Mouse (Mus musculus): ENCODE results near the gene Phldb2. TPM values are rescaled to one million over a fixed set of nuclear protein-coding genes. Genes with fewer than 3 reads are reported as not detected.

Phldb2 gene
- polyA plus RNA-seq, 1 experiment, result 25.7 TPM

- Histone ChIP-seq H3K4me2 (ENCODE audit: low read depth) (peak overlapping the region; percentile 79), H3ac (ENCODE audit: control insufficient read depth, insufficient read length) (no peak overlapping the region)
These were observed 8.2 kb downstream of the Phldb2 start for GRCm38 (mm10) chr16:45945174-45945631.

GRCm38 (mm10) chr16:45942169-45942891 is 11.1 kb downstream of the Phldb2 start:
- no peak overlapping the region for H3ac ChIP-seq (ENCODE audit: control insufficient read depth, insufficient read length)
- no peaks in the 10 kb centered on the region for H3K27me3 ChIP-seq (ENCODE audit: control insufficient read depth, insufficient read depth, insufficient read length)
- no peak overlapping the region for H3K4me3 ChIP-seq
- no peak overlapping the region for H3K4me2 ChIP-seq (ENCODE audit: low read depth)
- no peaks in the 10 kb centered on the region for H3K36me3 ChIP-seq (ENCODE audit: control insufficient read depth, insufficient read depth)
- TF ChIP-seq REST (IDR thresholded peaks at IDR 0.05; ENCODE audit: insufficient read depth, insufficient read length) (no peak), USF1 (IDR thresholded peaks at IDR 0.05; ENCODE audit: low read depth) (no peak), MYOD1 (IDR thresholded peaks at IDR 0.05; ENCODE audit: control insufficient read depth in 1 of 3, insufficient read length in 2 of 3, low read depth in 2 of 3) (no peak), TCF12 (IDR thresholded peaks at IDR 0.05; ENCODE audit: insufficient read depth, poor library complexity, severe bottlenecking) (no peak), POLR2AphosphoS2 (IDR thresholded peaks at IDR 0.05; ENCODE audit: insufficient read length, low read depth) (no peak)
- H3K79me2 ChIP-seq (ENCODE audit: control insufficient read depth, insufficient read depth), result no peaks in the 10 kb centered on the region

More at GRCm38 (mm10) chr16:45945174-45945631, 8.2 kb downstream of the Phldb2 start:
- H3K27me3 ChIP-seq (ENCODE audit: control insufficient read depth, insufficient read depth, insufficient read length), result no peaks in the 10 kb centered on the region
- TF ChIP-seq MYOD1 (IDR thresholded peaks at IDR 0.05; ENCODE audit: control insufficient read depth in 1 of 3, insufficient read length in 2 of 3, low read depth in 2 of 3) (peak in 2 of 3 experiments; percentile 37 to 56), POLR2A (IDR thresholded peaks at IDR 0.05; ENCODE audit: insufficient read length, low read depth) (no peak), MYOG (IDR thresholded peaks at IDR 0.05; ENCODE audit: control insufficient read depth in 1 of 3, insufficient read depth in 1 of 3, insufficient read length in 2 of 3, low read depth in 2 of 3) (peak in 1 of 3 experiments; percentile 38), TCF3 (IDR thresholded peaks at IDR 0.05; ENCODE audit: insufficient read length, low read depth) (no peak), TCF12 (IDR thresholded peaks at IDR 0.05; ENCODE audit: insufficient read depth, poor library complexity, severe bottlenecking) (no peak), USF1 (IDR thresholded peaks at IDR 0.05; ENCODE audit: low read depth) (no peak)
- H3K79me2 ChIP-seq (ENCODE audit: control insufficient read depth, insufficient read depth), result no peaks in the 10 kb centered on the region
- peak overlapping the region; percentile 11 for H3K4me3 ChIP-seq
- H3K36me3 ChIP-seq (ENCODE audit: control insufficient read depth, insufficient read depth), result no peaks in the 10 kb centered on the region

- H3K4me2 ChIP-seq (ENCODE audit: low read depth), result no peak overlapping the region
- no peaks in the 10 kb centered on the region for H3K36me3 ChIP-seq (ENCODE audit: control insufficient read depth, insufficient read depth)
- H3K4me3 ChIP-seq, result no peak overlapping the region
- H3ac ChIP-seq (ENCODE audit: control insufficient read depth, insufficient read length), result no peak overlapping the region
- TF ChIP-seq REST (IDR thresholded peaks at IDR 0.05; ENCODE audit: insufficient read depth, insufficient read length) (no peak), POLR2AphosphoS2 (IDR thresholded peaks at IDR 0.05; ENCODE audit: insufficient read length, low read depth) (no peak)
- H3K27me3 ChIP-seq (ENCODE audit: control insufficient read depth, insufficient read depth, insufficient read length), result no peaks in the 10 kb centered on the region
- H3K79me2 ChIP-seq (ENCODE audit: control insufficient read depth, insufficient read depth), result no peaks in the 10 kb centered on the region
These were observed 12.7 kb downstream of the Phldb2 start for GRCm38 (mm10) chr16:45940701-45941100.

DNA sequence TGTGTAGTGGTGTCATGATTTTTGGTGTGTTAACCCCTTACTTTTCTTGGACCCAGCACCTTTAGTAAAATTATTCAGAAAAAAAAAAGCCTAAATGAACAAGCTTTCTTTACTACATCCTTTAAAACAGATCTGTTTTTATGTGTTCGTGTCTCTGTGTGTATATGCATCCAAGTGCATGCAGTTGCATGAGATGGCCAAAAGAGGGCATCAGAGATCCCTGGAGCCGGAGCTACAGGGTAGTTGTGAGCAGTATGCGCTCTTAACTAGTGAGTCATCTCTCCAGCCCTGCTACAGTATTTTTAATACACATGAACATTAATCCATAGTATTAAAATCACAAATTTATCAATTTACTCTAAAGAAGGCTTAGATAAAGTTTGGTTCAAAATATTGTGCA is 14.0 kb downstream of the Phldb2 start:
- Histone ChIP-seq H3K79me2 (ENCODE audit: control insufficient read depth, insufficient read depth) (no peaks in the 10 kb centered on the region), H3K4me3 (no peak overlapping the region), H3K27me3 (ENCODE audit: control insufficient read depth, insufficient read depth, insufficient read length) (no peaks in the 10 kb centered on the region), H3K4me2 (ENCODE audit: low read depth) (no peak overlapping the region), H3ac (ENCODE audit: control insufficient read depth, insufficient read length) (no peak overlapping the region), H3K36me3 (ENCODE audit: control insufficient read depth, insufficient read depth) (no peaks in the 10 kb centered on the region)
- TF ChIP-seq CEBPB (IDR thresholded peaks at IDR 0.05; ENCODE audit: insufficient read depth, poor library complexity, severe bottlenecking) (no peak), POLR2AphosphoS2 (IDR thresholded peaks at IDR 0.05; ENCODE audit: insufficient read length, low read depth) (no peak), TCF3 (IDR thresholded peaks at IDR 0.05; ENCODE audit: insufficient read length, low read depth) (no peak), E2F4 (IDR thresholded peaks at IDR 0.05; ENCODE audit: insufficient read depth) (no peak), USF1 (IDR thresholded peaks at IDR 0.05; ENCODE audit: low read depth) (no peak), MYOG (IDR thresholded peaks at IDR 0.05; ENCODE audit: control insufficient read depth in 1 of 3, insufficient read depth in 1 of 3, insufficient read length in 2 of 3, low read depth in 2 of 3) (no peak), REST (IDR thresholded peaks at IDR 0.05; ENCODE audit: insufficient read depth, insufficient read length) (no peak), POLR2A (IDR thresholded peaks at IDR 0.05; ENCODE audit: insufficient read length, low read depth) (no peak), MAX (IDR thresholded peaks at IDR 0.05; ENCODE audit: low read depth) (no peak), SRF (IDR thresholded peaks at IDR 0.05; ENCODE audit: control insufficient read depth, insufficient read length, low read depth) (no peak), TCF12 (IDR thresholded peaks at IDR 0.05; ENCODE audit: insufficient read depth, poor library complexity, severe bottlenecking) (no peak), MYOD1 (IDR thresholded peaks at IDR 0.05; ENCODE audit: control insufficient read depth in 1 of 3, insufficient read length in 2 of 3, low read depth in 2 of 3) (no peak)

DNA sequence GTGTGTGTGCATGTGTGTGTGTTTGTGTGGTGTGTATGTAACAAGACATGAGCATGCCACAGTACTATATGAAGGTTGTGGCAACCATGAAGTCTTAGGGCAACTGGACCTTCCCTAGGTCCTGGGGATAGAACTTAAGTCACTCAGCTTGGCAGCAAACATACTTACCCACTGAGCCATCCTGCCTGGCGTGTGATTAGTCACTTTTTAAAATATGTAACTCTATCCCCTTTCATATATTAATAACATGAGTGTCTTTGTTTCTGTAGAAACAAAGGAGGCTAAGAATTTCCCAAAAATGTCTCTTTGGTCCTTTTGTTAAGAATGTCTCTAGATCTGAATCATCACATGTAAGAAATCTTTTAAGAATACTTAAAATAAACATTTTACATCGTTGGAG is 16.0 kb downstream of the Phldb2 start:
- H3K36me3 ChIP-seq (ENCODE audit: control insufficient read depth, insufficient read depth), result no peaks in the 10 kb centered on the region
- H3K4me3 ChIP-seq, result no peak overlapping the region
- no peaks in the 10 kb centered on the region for H3K79me2 ChIP-seq (ENCODE audit: control insufficient read depth, insufficient read depth)
- H3K4me2 ChIP-seq (ENCODE audit: low read depth), result peak overlapping the region; percentile 39
- no peak overlapping the region for H3ac ChIP-seq (ENCODE audit: control insufficient read depth, insufficient read length)
- TF ChIP-seq CEBPB (IDR thresholded peaks at IDR 0.05; ENCODE audit: insufficient read depth, poor library complexity, severe bottlenecking) (no peak), TCF3 (IDR thresholded peaks at IDR 0.05; ENCODE audit: insufficient read length, low read depth) (no peak), TCF12 (IDR thresholded peaks at IDR 0.05; ENCODE audit: insufficient read depth, poor library complexity, severe bottlenecking) (no peak), MYOD1 (IDR thresholded peaks at IDR 0.05; ENCODE audit: control insufficient read depth in 1 of 3, insufficient read length in 2 of 3, low read depth in 2 of 3) (no peak), MYOG (IDR thresholded peaks at IDR 0.05; ENCODE audit: control insufficient read depth in 1 of 3, insufficient read depth in 1 of 3, insufficient read length in 2 of 3, low read depth in 2 of 3) (no peak), POLR2AphosphoS2 (IDR thresholded peaks at IDR 0.05; ENCODE audit: insufficient read length, low read depth) (no peak)
- H3K27me3 ChIP-seq (ENCODE audit: control insufficient read depth, insufficient read depth, insufficient read length), result no peaks in the 10 kb centered on the region
